Mouse (Mus musculus): ENCODE results near the gene Unk. TPM values are rescaled to one million over a fixed set of nuclear protein-coding genes. Genes with fewer than 3 reads are reported as not detected.
"Not testable (repeated sequence)": the region's sequence is repeated elsewhere in the genome, so short reads cannot be mapped to it uniquely, and the experiment has no call there.

Gene Unk
- polyA plus RNA-seq, 1 experiment from 2014 or later = 41.3 TPM

- 88% methylated on average over 4 of the region's 4 CpGs for WGBS
- H3K9ac ChIP-seq (ENCODE audit: low read length); ATAC-seq (ENCODE audit: low read depth); H3K27me3 ChIP-seq (ENCODE audit: control insufficient read depth, insufficient read depth, low read depth, low read length); H3K4me2 ChIP-seq (ENCODE audit: low read depth, low read length); H3K27ac ChIP-seq (ENCODE audit: low read length); H3K9me3 ChIP-seq (ENCODE audit: control insufficient read depth, low read length); H3K4me3 ChIP-seq (ENCODE audit: low read length): not testable (repeated sequence)
- peaks cover 11% of the 10 kb centered on the region for H3K4me1 ChIP-seq (replicated peaks; ENCODE audit: control insufficient read depth, insufficient read depth, low read length)
- peaks cover 14% of the 10 kb centered on the region for H3K36me3 ChIP-seq (ENCODE audit: control insufficient read depth, insufficient read depth, low read length)
These were observed 11.3 kb upstream of the Unk start for GRCm38 (mm10) chr11:116018867-116019266.

DNA sequence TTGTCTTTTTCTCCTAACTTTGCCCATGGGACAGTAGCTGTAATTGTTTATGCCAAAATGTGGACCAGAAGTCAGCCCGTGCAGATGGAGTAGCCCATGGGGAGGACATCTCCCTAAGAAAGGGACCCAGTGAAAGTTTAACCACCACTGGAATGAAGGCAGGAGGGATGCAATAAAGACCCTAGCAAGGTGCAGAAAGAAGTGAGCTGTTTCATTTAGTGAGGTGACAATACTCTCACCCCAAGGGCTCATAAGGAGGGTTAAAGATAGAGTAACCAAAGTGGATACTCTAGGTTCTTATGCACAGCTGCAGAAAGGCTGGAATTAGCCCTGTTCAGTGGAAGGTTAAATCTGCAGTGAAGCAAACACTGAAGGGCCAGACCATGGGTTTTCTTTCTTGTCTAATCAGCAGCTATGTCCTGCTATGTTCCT, 10.7 kb upstream of the Unk start:
- Histone ChIP-seq H3K4me1 (replicated peaks; ENCODE audit: control insufficient read depth, insufficient read depth, low read length) (peaks cover 11% of the 10 kb centered on the region), H3K4me3 (ENCODE audit: low read length) (no peak overlapping the region), H3K9ac (ENCODE audit: low read length) (no peak overlapping the region), H3K36me3 (ENCODE audit: control insufficient read depth, insufficient read depth, low read length) (peaks cover 14% of the 10 kb centered on the region), H3K27me3 (ENCODE audit: control insufficient read depth, insufficient read depth, low read depth, low read length) (no peaks in the 10 kb centered on the region), H3K27ac (ENCODE audit: low read length) (no peak overlapping the region), H3K4me2 (ENCODE audit: low read depth, low read length) (no peak overlapping the region), H3K9me3 (ENCODE audit: control insufficient read depth, low read length) (no peaks in the 10 kb centered on the region)
- ATAC-seq (ENCODE audit: low read depth) = no peak
- 54% methylated on average over 1 of the region's 1 CpGs for WGBS

- Histone ChIP-seq H3K27me3 (ENCODE audit: control insufficient read depth, insufficient read depth, low read depth, low read length) (no peaks in the 10 kb centered on the region), H3K9me3 (ENCODE audit: control insufficient read depth, low read length) (no peaks in the 10 kb centered on the region), H3K4me2 (ENCODE audit: low read depth, low read length) (no peak overlapping the region), H3K36me3 (ENCODE audit: control insufficient read depth, insufficient read depth, low read length) (peaks cover 14% of the 10 kb centered on the region), H3K4me1 (replicated peaks; ENCODE audit: control insufficient read depth, insufficient read depth, low read length) (peaks cover 11% of the 10 kb centered on the region), H3K4me3 (ENCODE audit: low read length) (no peak overlapping the region), H3K9ac (ENCODE audit: low read length) (no peak overlapping the region), H3K27ac (ENCODE audit: low read length) (peak overlapping the region; percentile 55; the same call in 1 of the 2 replicates)
- ATAC-seq (ENCODE audit: low read depth) = no peak
- WGBS = 67% methylated on average over 2 of the region's 2 CpGs
These were observed 10.1 kb upstream of the Unk start for GRCm38 (mm10) chr11:116019976-116020411.

- ATAC-seq (ENCODE audit: low read depth) = no peak
These were observed 9.6 kb upstream of the Unk start for GRCm38 (mm10) chr11:116020519-116020922.

GRCm38 (mm10) chr11:116021328-116022220, 8.5 kb upstream of the Unk start:
- no peak overlapping the region for H3K27ac ChIP-seq (ENCODE audit: low read length)

More at GRCm38 (mm10) chr11:116020519-116020922, 9.6 kb upstream of the Unk start:
- Histone ChIP-seq H3K36me3 (ENCODE audit: control insufficient read depth, insufficient read depth, low read length) (peaks cover 14% of the 10 kb centered on the region), H3K27me3 (ENCODE audit: control insufficient read depth, insufficient read depth, low read depth, low read length) (no peaks in the 10 kb centered on the region), H3K4me3 (ENCODE audit: low read length) (no peak overlapping the region), H3K27ac (ENCODE audit: low read length) (no peak overlapping the region), H3K9me3 (ENCODE audit: control insufficient read depth, low read length) (no peaks in the 10 kb centered on the region), H3K4me1 (replicated peaks; ENCODE audit: control insufficient read depth, insufficient read depth, low read length) (peaks cover 9% of the 10 kb centered on the region), H3K4me2 (ENCODE audit: low read depth, low read length) (no peak overlapping the region), H3K9ac (ENCODE audit: low read length) (no peak overlapping the region)
- WGBS = 29% methylated on average over 1 of the region's 1 CpGs

GRCm38 (mm10) chr11:116022256-116022780, 7.8 kb upstream of the Unk start:
- Histone ChIP-seq H3K27me3 (ENCODE audit: control insufficient read depth, insufficient read depth, low read depth, low read length) (no peaks in the 10 kb centered on the region), H3K9ac (ENCODE audit: low read length) (peak overlapping the region; percentile 49), H3K9me3 (ENCODE audit: control insufficient read depth, low read length) (no peaks in the 10 kb centered on the region), H3K4me2 (ENCODE audit: low read depth, low read length) (peak overlapping the region; percentile 68), H3K27ac (ENCODE audit: low read length) (no peak overlapping the region), H3K4me1 (replicated peaks; ENCODE audit: control insufficient read depth, insufficient read depth, low read length) (peaks cover 9% of the 10 kb centered on the region), H3K36me3 (ENCODE audit: control insufficient read depth, insufficient read depth, low read length) (peaks cover 14% of the 10 kb centered on the region), H3K4me3 (ENCODE audit: low read length) (peak overlapping the region; percentile 46)
- no peak for ATAC-seq (ENCODE audit: low read depth)
- WGBS = 43% methylated on average over 4 of the region's 4 CpGs

More at GRCm38 (mm10) chr11:116021328-116022220, 8.5 kb upstream of the Unk start:
- H3K4me2 ChIP-seq (ENCODE audit: low read depth, low read length) = peak overlapping the region; percentile 25
- H3K9me3 ChIP-seq (ENCODE audit: control insufficient read depth, low read length) = no peaks in the 10 kb centered on the region
- H3K4me3 ChIP-seq (ENCODE audit: low read length) = no peak overlapping the region
- ATAC-seq (ENCODE audit: low read depth) = no peak
- 58% methylated on average over 6 of the region's 6 CpGs for WGBS
- no peaks in the 10 kb centered on the region for H3K27me3 ChIP-seq (ENCODE audit: control insufficient read depth, insufficient read depth, low read depth, low read length)
- no peak overlapping the region for H3K9ac ChIP-seq (ENCODE audit: low read length)
- peaks cover 9% of the 10 kb centered on the region for H3K4me1 ChIP-seq (replicated peaks; ENCODE audit: control insufficient read depth, insufficient read depth, low read length)
- peaks cover 14% of the 10 kb centered on the region for H3K36me3 ChIP-seq (ENCODE audit: control insufficient read depth, insufficient read depth, low read length)

DNA sequence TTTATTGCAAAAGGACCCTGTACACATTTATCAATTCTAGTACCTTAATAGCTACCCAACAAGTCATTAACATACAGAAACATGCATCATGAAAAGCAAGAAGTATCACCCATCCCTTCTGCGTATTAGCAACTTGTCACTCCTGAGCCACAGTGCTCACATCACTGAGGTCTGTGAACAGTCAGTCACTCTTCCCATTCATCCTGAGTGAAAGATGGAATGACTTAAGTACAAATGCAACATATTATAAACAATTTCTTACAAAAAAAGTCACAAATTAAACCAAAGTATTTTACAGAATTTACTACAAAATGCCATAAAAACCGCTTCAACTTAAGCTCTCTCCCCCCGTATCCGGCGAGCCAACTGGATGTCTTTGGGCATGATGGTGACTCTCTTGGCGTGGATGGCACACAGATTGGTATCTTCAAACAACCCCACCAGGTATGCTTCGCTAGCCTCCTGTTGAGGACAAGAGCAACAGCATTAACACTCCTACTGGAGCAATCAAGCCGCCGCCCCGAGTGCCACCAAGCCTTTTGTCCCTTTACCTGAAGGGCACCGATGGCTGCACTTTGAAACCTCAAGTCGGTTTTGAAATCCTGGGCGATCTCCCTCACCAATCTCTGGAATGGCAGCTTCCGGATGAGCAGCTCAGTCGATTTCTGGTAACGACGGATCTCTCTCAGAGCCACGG, 6.9 kb upstream of the Unk start:
- not testable (repeated sequence) for ATAC-seq (ENCODE audit: low read depth); H3K9me3 ChIP-seq (ENCODE audit: control insufficient read depth, low read length); H3K4me1 ChIP-seq (replicated peaks; ENCODE audit: control insufficient read depth, insufficient read depth, low read length); H3K27me3 ChIP-seq (ENCODE audit: control insufficient read depth, insufficient read depth, low read depth, low read length)
- Histone ChIP-seq H3K4me2 (ENCODE audit: low read depth, low read length) (peak overlapping the region; percentile 50), H3K27ac (ENCODE audit: low read length) (peak overlapping the region; percentile 100), H3K9ac (ENCODE audit: low read length) (peak overlapping the region; percentile 100), H3K4me3 (ENCODE audit: low read length) (peak overlapping the region; percentile 91), H3K36me3 (ENCODE audit: control insufficient read depth, insufficient read depth, low read length) (peaks cover 14% of the 10 kb centered on the region)
- 2% methylated on average over 18 of the region's 18 CpGs for WGBS

- Histone ChIP-seq H3K9me3 (ENCODE audit: control insufficient read depth, low read length) (no peaks in the 10 kb centered on the region), H3K4me3 (ENCODE audit: low read length) (peak overlapping the region; percentile 91), H3K36me3 (ENCODE audit: control insufficient read depth, insufficient read depth, low read length) (peaks cover 14% of the 10 kb centered on the region), H3K9ac (ENCODE audit: low read length) (peak overlapping the region; percentile 100), H3K4me1 (replicated peaks; ENCODE audit: control insufficient read depth, insufficient read depth, low read length) (peaks cover 9% of the 10 kb centered on the region), H3K4me2 (ENCODE audit: low read depth, low read length) (peak overlapping the region; percentile 50), H3K27me3 (ENCODE audit: control insufficient read depth, insufficient read depth, low read depth, low read length) (no peaks in the 10 kb centered on the region), H3K27ac (ENCODE audit: low read length) (peak overlapping the region; percentile 100)
- WGBS = under 1% methylated on average over 54 of the region's 57 CpGs
- ATAC-seq (ENCODE audit: low read depth) = peak; percentile 78
These were observed 6.3 kb upstream of the Unk start for GRCm38 (mm10) chr11:116023771-116024355.

All from lung, embryonic 16.5 days (tissue).